ENCODE assay signal across 10 mouse cellular contexts in the genomic region with DNA sequence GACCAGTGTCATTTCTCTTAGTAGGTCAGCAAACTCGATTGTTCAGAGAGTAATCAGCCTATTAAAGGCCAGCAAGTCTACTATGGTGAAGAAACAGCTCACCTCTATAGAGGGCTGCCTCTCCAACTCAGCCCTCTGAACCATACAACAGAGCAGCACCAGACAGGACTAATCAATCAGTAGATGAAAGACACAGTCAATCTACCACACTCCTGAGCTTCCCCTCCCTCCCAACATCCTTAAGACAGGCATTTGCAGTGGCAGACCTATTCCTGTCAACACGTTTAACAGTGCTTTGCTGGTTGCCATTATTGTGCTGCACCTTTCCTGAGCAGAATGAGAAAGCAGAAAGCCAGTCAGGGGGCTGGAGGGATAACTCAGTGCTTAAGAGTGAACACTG. TPM values are rescaled to one million over a fixed set of nuclear protein-coding genes. Genes with fewer than 3 reads are reported as not detected.
A peak's percentile ranks its signal among the peaks of the same experiment; 100 is the strongest.
DNase-seq lines count a peak whose midpoint lies in the region; ATAC-seq and TF ChIP-seq lines count a peak whose summit lies in the region.
"Had no signal": no experiment of that assay in that cellular context is flagged by ENCODE, and none has a peak within 500 bp of the region (broad histone marks: within the 10 kb centered on the region; RNA-seq: fewer than 3 reads in every experiment).

No protein-coding gene starts in this region.

- H3K27me3 ChIP-seq in heart, embryonic 13.5 days (replicated peaks) = no peaks in the 10 kb centered on the region
- H3K27me3 ChIP-seq in heart, adult 2 months (ENCODE audit: control insufficient read depth, insufficient read depth, low read length) = no peaks in the 10 kb centered on the region
- no peaks in the 10 kb centered on the region for H3K27me3 ChIP-seq in lung, embryonic 16.5 days (ENCODE audit: control insufficient read depth, insufficient read depth, low read depth, low read length)
- H3K27me3 ChIP-seq in hindbrain, embryonic 15.5 days = no peaks in the 10 kb centered on the region

- no peak for TF ChIP-seq POLR2A in heart, adult 2 months (IDR thresholded peaks at IDR 0.05; ENCODE audit: insufficient read depth, low read depth, low read length)

- WGBS in heart, embryonic 13.5 days = 49% methylated on average over 2 of the region's 2 CpGs
- WGBS in heart, adult 2 months = 42% methylated on average over 2 of the region's 2 CpGs
- 36% methylated on average over 2 of the region's 2 CpGs for WGBS in lung, embryonic 16.5 days
- 53% methylated on average over 2 of the region's 2 CpGs for WGBS in hindbrain, embryonic 15.5 days

- intact Hi-C loops in heart, adult 2 months (cut with DNase I) = loop anchor here (5.0 kb wide), 1 partner anchor 43 kb away; no protein-coding TSS in a partner anchor

- 0 out of 2 replicates have a peak overlapping the region, but pooled peaks have one; percentile 24 for H3K9ac ChIP-seq in heart, embryonic 13.5 days
- no peak overlapping the region for H3K9ac ChIP-seq in heart, adult 2 months (ENCODE audit: low read depth, low read length)
- H3K9ac ChIP-seq in lung, embryonic 16.5 days (ENCODE audit: low read length) = no peak overlapping the region
- H3K9ac ChIP-seq in hindbrain, embryonic 15.5 days = no peak overlapping the region
- H3K9ac ChIP-seq: liver, embryonic 15.5 days had no signal

- H3K4me3 ChIP-seq in heart, embryonic 13.5 days = no peak overlapping the region
- no peak overlapping the region for H3K4me3 ChIP-seq in heart, adult 2 months
- H3K4me3 ChIP-seq in lung, embryonic 16.5 days (ENCODE audit: low read length) = no peak overlapping the region
- H3K4me3 ChIP-seq in hindbrain, embryonic 15.5 days = no peak overlapping the region
- H3K4me3 ChIP-seq: liver, embryonic 15.5 days had no signal

- no peak for DNase-seq in heart, adult 2 months
- no peak for DNase-seq in lung, postnatal 14 days
- peak; percentile 42 for DNase-seq in retina, postnatal 1 day
- no peak for DNase-seq in ovary, adult 18-20 months (ENCODE audit: low spot score)
- DNase-seq in gastrocnemius, adult 18-20 months (ENCODE audit: low spot score) = no peak

- no peak for TF ChIP-seq CTCF in heart, adult 2 months (IDR thresholded peaks at IDR 0.05)

- H3K27ac ChIP-seq in heart, embryonic 13.5 days (replicated peaks) = peak overlapping the region; percentile 83
- no peak overlapping the region for H3K27ac ChIP-seq in heart, adult 2 months
- H3K27ac ChIP-seq in lung, embryonic 16.5 days (ENCODE audit: low read length) = peak overlapping the region; percentile 93
- H3K27ac ChIP-seq in hindbrain, embryonic 15.5 days (replicated peaks) = no peak overlapping the region
- H3K27ac ChIP-seq: liver, embryonic 15.5 days had no signal

- peak overlapping the region; percentile 4; the same call in 1 of the 2 replicates for H3K4me2 ChIP-seq in heart, embryonic 13.5 days
- H3K4me2 ChIP-seq in lung, embryonic 16.5 days (ENCODE audit: low read depth, low read length) = no peak overlapping the region
- H3K4me2 ChIP-seq in hindbrain, embryonic 15.5 days = no peak overlapping the region
- H3K4me2 ChIP-seq: liver, embryonic 15.5 days had no signal

- no peaks in the 10 kb centered on the region for H3K79me2 ChIP-seq in heart, adult 2 months (replicated peaks; ENCODE audit: control insufficient read depth, insufficient read depth, low read length)

- TF ChIP-seq EP300 in heart, adult 2 months (IDR thresholded peaks at IDR 0.05; ENCODE audit: insufficient read depth, low read depth, low read length) = no peak

- no peak for ATAC-seq in heart, embryonic 13.5 days (ENCODE audit: extremely low read depth, insufficient number of reproducible peaks, low FRiP score, low TSS enrichment)
- ATAC-seq in lung, embryonic 16.5 days (ENCODE audit: low read depth) = no peak
- peak; percentile 69; the same call in 1 of the 2 replicates for ATAC-seq in hindbrain, embryonic 15.5 days (ENCODE audit: low FRiP score, low read depth)
- ATAC-seq: CD4-positive, CD25-positive, alpha-beta regulatory T cell, adult 4 months had no signal

- no peaks in the 10 kb centered on the region for H3K36me3 ChIP-seq in heart, embryonic 13.5 days
- no peaks in the 10 kb centered on the region for H3K36me3 ChIP-seq in heart, adult 2 months (ENCODE audit: control insufficient read depth, insufficient read depth, low read length)
- no peaks in the 10 kb centered on the region for H3K36me3 ChIP-seq in lung, embryonic 16.5 days (ENCODE audit: control insufficient read depth, insufficient read depth, low read length)
- H3K36me3 ChIP-seq in hindbrain, embryonic 15.5 days = no peaks in the 10 kb centered on the region
- H3K36me3 ChIP-seq: liver, embryonic 15.5 days had no signal

- H3K4me1 ChIP-seq in heart, embryonic 13.5 days = peaks cover 61% of the 10 kb centered on the region
- peaks cover 9% of the 10 kb centered on the region for H3K4me1 ChIP-seq in heart, adult 2 months (ENCODE audit: control insufficient read depth, insufficient read depth, low read length)
- H3K4me1 ChIP-seq in lung, embryonic 16.5 days (replicated peaks; ENCODE audit: control insufficient read depth, insufficient read depth, low read length) = peaks cover 49% of the 10 kb centered on the region
- peaks cover 26% of the 10 kb centered on the region for H3K4me1 ChIP-seq in hindbrain, embryonic 15.5 days (replicated peaks)

- no peaks in the 10 kb centered on the region for H3K9me3 ChIP-seq in heart, embryonic 13.5 days
- no peaks in the 10 kb centered on the region for H3K9me3 ChIP-seq in lung, embryonic 16.5 days (ENCODE audit: control insufficient read depth, low read length)
- H3K9me3 ChIP-seq in hindbrain, embryonic 15.5 days = no peaks in the 10 kb centered on the region
- H3K9me3 ChIP-seq: liver, embryonic 15.5 days had no signal

RNA-seq across cellular contexts. Expression of gene Afdn, which starts 15.0 kb away (rescaled TPM):
- polyA plus RNA-seq in heart, embryonic 13.5 days (2015; fragmentation: Nextera tagmentation; extraction: Ambion mirVana) = 54.6 and 59.0 TPM in 2 replicates
- total RNA-seq in heart, adult 2 months (2021) = 10 to 100 TPM; 60.7 to 90.9 TPM
- polyA plus RNA-seq in heart, adult 2 months (2012; rRNA removed) = 36.9 and 69.6 TPM in 2 replicates
- 77.3 and 92.6 TPM in 2 replicates for polyA plus RNA-seq in lung, embryonic 16.5 days (2015; fragmentation: Nextera tagmentation; extraction: Ambion mirVana)
- polyA plus RNA-seq in hindbrain, embryonic 15.5 days (2015; fragmentation: Nextera tagmentation; extraction: Ambion mirVana) = 131 and 132 TPM in 2 replicates
- total RNA-seq in gastrocnemius, adult 18-20 months (2021) = 10 to 100 TPM; 18.3 to 30.2 TPM

RNA-seq across cellular contexts. Expression of gene Tcte2, which starts 16.3 kb away (rescaled TPM):
- polyA plus RNA-seq in heart, embryonic 13.5 days (2015; fragmentation: Nextera tagmentation; extraction: Ambion mirVana) = 4.4 and 4.7 TPM in 2 replicates
- total RNA-seq in heart, adult 2 months (2021) = 1 to 10 TPM; 3.8 to 6.3 TPM
- 2.5 and 3.5 TPM in 2 replicates for polyA plus RNA-seq in heart, adult 2 months (2012; rRNA removed)
- 4.6 and 4.8 TPM in 2 replicates for polyA plus RNA-seq in lung, embryonic 16.5 days (2015; fragmentation: Nextera tagmentation; extraction: Ambion mirVana)
- 16.8 TPM in 2 replicates for polyA plus RNA-seq in hindbrain, embryonic 15.5 days (2015; fragmentation: Nextera tagmentation; extraction: Ambion mirVana)
- total RNA-seq in gastrocnemius, adult 18-20 months (2021) = 1 to 10 TPM; 1.5 to 1.8 TPM
- polyA plus RNA-seq: CD4-positive, CD25-positive, alpha-beta regulatory T cell, adult 4 months had no signal

Comparison
In these comparisons a context has a peak if more than half of its experiments do, and no peak if none do; other contexts are left out.
1. H3K27ac ChIP-seq: peak in heart, embryonic 13.5 days (single experiment) and lung, embryonic 16.5 days (single experiment); none in heart, adult 2 months (single experiment) and hindbrain, embryonic 15.5 days (single experiment).